Mouse (Mus musculus): ENCODE results near the gene Lrrc8b. TPM values are rescaled to one million over a fixed set of nuclear protein-coding genes. Genes with fewer than 3 reads are reported as not detected.
A peak's percentile ranks its signal among the peaks of the same experiment; 100 is the strongest.

Lrrc8b gene
- polyA plus RNA-seq, 1 experiment from 2014 or later = 7.2 TPM

DNA sequence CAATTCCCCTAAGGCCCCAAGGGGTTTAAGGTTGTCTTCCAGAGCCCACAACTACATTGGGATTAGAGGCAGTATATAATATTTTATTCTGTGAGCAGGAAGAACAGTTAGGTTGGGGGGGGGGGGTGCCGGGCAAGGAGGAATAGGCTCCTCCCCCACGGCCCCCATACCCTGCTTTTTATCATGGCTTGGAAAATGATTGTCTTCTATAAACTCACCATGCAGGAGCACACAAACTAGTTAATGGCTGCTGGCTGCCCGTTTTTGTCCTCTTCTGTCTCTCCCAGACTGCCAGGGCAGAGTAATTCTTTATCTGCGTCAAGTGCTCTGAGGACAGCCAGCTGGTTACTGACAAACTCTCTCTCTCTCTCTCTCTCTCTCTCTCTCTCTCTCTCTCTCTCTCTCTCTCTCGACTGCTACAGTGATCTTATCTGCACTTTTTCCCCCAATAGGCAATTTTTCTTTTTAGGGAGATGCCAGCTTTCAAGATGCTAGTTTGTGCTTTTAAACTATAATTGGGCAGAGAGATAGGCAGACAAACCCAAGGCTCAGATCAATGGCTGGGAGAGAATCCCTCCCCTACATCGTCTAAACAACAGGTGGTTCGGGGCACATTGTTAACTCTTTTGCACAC, 102.5 kb downstream of the Lrrc8b start:
- Histone ChIP-seq H3K36me3 (ENCODE audit: insufficient read depth, low read length) (no peaks in the 10 kb centered on the region), H3K27me3 (ENCODE audit: insufficient read depth, low read length) (no peaks in the 10 kb centered on the region), H3K4me2 (ENCODE audit: low read length) (peak overlapping the region; percentile 96), H3K27ac (no peak overlapping the region), H3K4me3 (replicated peaks; ENCODE audit: low read depth, low read length) (peak overlapping the region; percentile 72), H3K4me1 (replicated peaks; ENCODE audit: insufficient read depth, low read length) (peaks cover 4% of the 10 kb centered on the region; the same call in 1 of the 2 replicates), H3K9ac (ENCODE audit: low read depth, low read length) (no peak overlapping the region), H3K9me3 (replicated peaks; ENCODE audit: low read length) (no peaks in the 10 kb centered on the region)
- no peak for TF ChIP-seq CTCF (IDR thresholded peaks at IDR 0.05; ENCODE audit: low read depth)
- WGBS = 6% methylated on average over 7 of the region's 7 CpGs
- ATAC-seq (replicated peaks; ENCODE audit: low FRiP score, low read depth) (no peak), DNase-seq (ENCODE audit: low spot score) (no peak)

DNA sequence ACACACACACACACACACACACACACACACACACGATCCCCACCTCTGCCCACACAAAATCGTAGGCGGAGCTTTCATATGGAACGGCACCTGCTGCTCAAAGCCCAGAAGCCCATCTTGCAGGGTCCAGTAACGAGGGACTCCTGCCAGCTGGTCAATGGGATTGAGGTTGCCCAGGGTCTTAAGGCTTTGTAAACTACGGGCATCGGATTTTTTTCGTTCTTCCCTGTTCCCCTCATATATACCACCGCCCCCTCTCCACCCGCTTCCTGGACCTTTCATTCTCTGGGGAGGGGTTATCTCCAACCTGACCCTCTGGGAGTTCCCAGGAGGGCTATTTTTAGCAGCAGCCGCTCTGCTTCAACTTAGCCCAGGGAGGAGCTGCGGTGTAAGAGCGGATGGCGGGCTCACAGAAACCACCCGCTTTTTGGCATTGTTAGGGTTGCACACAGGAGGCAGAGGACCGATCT, 103.1 kb downstream of the Lrrc8b start:
- DNase-seq (ENCODE audit: low spot score) (peak; percentile 61), ATAC-seq (replicated peaks; ENCODE audit: low FRiP score, low read depth) (peak; percentile 61)
- peak overlapping the region; percentile 78 for H3K9ac ChIP-seq (ENCODE audit: low read depth, low read length)
- H3K27ac ChIP-seq = peak overlapping the region; percentile 73
- H3K9me3 ChIP-seq (replicated peaks; ENCODE audit: low read length) = no peaks in the 10 kb centered on the region
- peaks cover 4% of the 10 kb centered on the region; the same call in 1 of the 2 replicates for H3K4me1 ChIP-seq (replicated peaks; ENCODE audit: insufficient read depth, low read length)
- H3K4me2 ChIP-seq (ENCODE audit: low read length) = peak overlapping the region; percentile 96
- TF ChIP-seq CTCF (IDR thresholded peaks at IDR 0.05; ENCODE audit: low read depth) = no peak
- no peaks in the 10 kb centered on the region for H3K27me3 ChIP-seq (ENCODE audit: insufficient read depth, low read length)
- H3K36me3 ChIP-seq (ENCODE audit: insufficient read depth, low read length) = no peaks in the 10 kb centered on the region
- peak overlapping the region; percentile 72 for H3K4me3 ChIP-seq (replicated peaks; ENCODE audit: low read depth, low read length)
- WGBS = under 1% methylated on average over 16 of the region's 16 CpGs

GRCm38 (mm10) chr5:105519096-105519975, 103.8 kb downstream of the Lrrc8b start, which contains the start of gene Lrrc8c:
Gene Lrrc8c, plus strand, starts transcription at chr5:105519388.
- TF ChIP-seq CTCF (IDR thresholded peaks at IDR 0.05; ENCODE audit: low read depth) = no peak
- Histone ChIP-seq H3K4me2 (ENCODE audit: low read length) (peak within 1 kb of the TSS; percentile 96), H3K27ac (peak within 1 kb of the TSS; percentile 73), H3K4me1 (replicated peaks; ENCODE audit: insufficient read depth, low read length) (peaks cover 4% of the 10 kb centered on the region; the same call in 1 of the 2 replicates), H3K4me3 (replicated peaks; ENCODE audit: low read depth, low read length) (peak within 1 kb of the TSS; percentile 72), H3K27me3 (ENCODE audit: insufficient read depth, low read length) (no peaks in the 10 kb centered on the region), H3K9ac (ENCODE audit: low read depth, low read length) (peak within 1 kb of the TSS; percentile 78), H3K36me3 (ENCODE audit: insufficient read depth, low read length) (no peaks in the 10 kb centered on the region), H3K9me3 (replicated peaks; ENCODE audit: low read length) (no peaks in the 10 kb centered on the region)
- ATAC-seq (replicated peaks; ENCODE audit: low FRiP score, low read depth) (peak; percentile 90), DNase-seq (ENCODE audit: low spot score) (peak; percentile 85)
- WGBS = under 1% methylated on average over 75 of the region's 93 CpGs

- Histone ChIP-seq H3K4me1 (replicated peaks; ENCODE audit: insufficient read depth, low read length) (peaks cover 4% of the 10 kb centered on the region; the same call in 1 of the 2 replicates), H3K9ac (ENCODE audit: low read depth, low read length) (peak overlapping the region; percentile 78), H3K27me3 (ENCODE audit: insufficient read depth, low read length) (no peaks in the 10 kb centered on the region), H3K4me2 (ENCODE audit: low read length) (peak overlapping the region; percentile 96), H3K4me3 (replicated peaks; ENCODE audit: low read depth, low read length) (peak overlapping the region; percentile 72), H3K9me3 (replicated peaks; ENCODE audit: low read length) (no peaks in the 10 kb centered on the region), H3K27ac (peak overlapping the region; percentile 73; the same call in 1 of the 2 replicates), H3K36me3 (ENCODE audit: insufficient read depth, low read length) (no peaks in the 10 kb centered on the region)
- no peak for ATAC-seq (replicated peaks; ENCODE audit: low FRiP score, low read depth)
- WGBS = 9% methylated on average over 5 of the region's 5 CpGs
- no peak for TF ChIP-seq CTCF (IDR thresholded peaks at IDR 0.05; ENCODE audit: low read depth)
- no peak for DNase-seq (ENCODE audit: low spot score)
Observed at GRCm38 (mm10) chr5:105519976-105520300, 104.4 kb downstream of the Lrrc8b start.

DNA sequence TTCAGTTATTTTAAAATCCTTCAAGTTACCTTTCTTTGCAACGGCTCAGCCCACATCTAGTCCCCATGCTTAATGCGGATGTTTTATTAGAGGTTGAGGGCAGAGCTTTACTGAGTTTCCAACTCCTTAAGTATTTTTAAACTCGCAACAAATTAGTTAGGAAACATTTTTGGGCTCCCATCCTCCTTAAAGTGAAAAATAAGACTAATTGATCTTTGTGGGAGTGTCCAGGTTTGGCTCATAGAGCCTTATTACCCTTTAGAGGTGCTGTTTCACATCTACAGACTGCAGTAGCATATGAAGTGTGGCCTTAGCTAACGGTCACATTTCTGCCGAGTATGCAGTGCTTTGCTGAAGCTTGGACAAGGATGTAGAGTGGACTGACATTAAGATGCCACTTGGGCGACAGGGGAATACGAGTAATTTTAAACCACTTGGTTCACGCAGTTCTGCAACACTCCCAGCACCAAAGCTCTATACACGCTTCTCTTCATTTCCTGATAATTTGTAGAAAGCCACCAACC, 104.9 kb downstream of the Lrrc8b start:
- Histone ChIP-seq H3K36me3 (ENCODE audit: insufficient read depth, low read length) (no peaks in the 10 kb centered on the region), H3K9me3 (replicated peaks; ENCODE audit: low read length) (no peaks in the 10 kb centered on the region), H3K4me2 (ENCODE audit: low read length) (peak overlapping the region; percentile 96), H3K27ac (no peak overlapping the region), H3K4me3 (replicated peaks; ENCODE audit: low read depth, low read length) (peak overlapping the region; percentile 72), H3K9ac (ENCODE audit: low read depth, low read length) (no peak overlapping the region; the same call in 1 of the 2 replicates), H3K27me3 (ENCODE audit: insufficient read depth, low read length) (no peaks in the 10 kb centered on the region), H3K4me1 (replicated peaks; ENCODE audit: insufficient read depth, low read length) (peaks cover 4% of the 10 kb centered on the region; the same call in 1 of the 2 replicates)
- DNase-seq (ENCODE audit: low spot score) (no peak), ATAC-seq (replicated peaks; ENCODE audit: low FRiP score, low read depth) (no peak)
- no peak for TF ChIP-seq CTCF (IDR thresholded peaks at IDR 0.05; ENCODE audit: low read depth)
- 49% methylated on average over 9 of the region's 9 CpGs for WGBS

DNA sequence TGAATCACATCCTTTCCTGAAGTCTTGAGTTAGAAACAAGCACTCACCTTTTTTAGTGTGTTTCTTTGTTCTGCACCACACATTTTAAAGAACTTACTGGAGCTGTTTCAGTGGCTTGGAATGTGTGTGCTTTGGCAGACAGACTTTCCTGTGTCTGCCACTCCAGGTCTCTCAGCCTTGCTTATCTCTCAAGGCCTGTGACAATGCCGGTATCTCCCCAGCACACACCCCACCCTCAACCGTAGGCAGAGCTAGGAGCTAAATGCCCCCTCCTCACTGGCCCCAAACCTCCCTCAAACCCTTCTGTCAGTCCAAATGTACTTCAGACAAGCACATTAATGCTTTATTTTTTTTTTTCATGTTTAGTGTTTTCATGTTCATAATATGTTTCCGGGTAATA, 107.9 kb downstream of the Lrrc8b start:
- DNase-seq (ENCODE audit: low spot score) = no peak
- H3K4me3 ChIP-seq (replicated peaks; ENCODE audit: low read depth, low read length) = no peak overlapping the region
- ATAC-seq (replicated peaks; ENCODE audit: low FRiP score, low read depth) = no peak

More for the DNA sequence above, 107.9 kb downstream of the Lrrc8b start:
- Histone ChIP-seq H3K9me3 (replicated peaks; ENCODE audit: low read length) (no peaks in the 10 kb centered on the region), H3K27me3 (ENCODE audit: insufficient read depth, low read length) (no peaks in the 10 kb centered on the region), H3K36me3 (ENCODE audit: insufficient read depth, low read length) (no peaks in the 10 kb centered on the region), H3K4me1 (replicated peaks; ENCODE audit: insufficient read depth, low read length) (peaks cover 6% of the 10 kb centered on the region; the same call in 1 of the 2 replicates), H3K4me2 (ENCODE audit: low read length) (0 out of 2 replicates have a peak overlapping the region, but pooled peaks have one; percentile 11), H3K27ac (no peak overlapping the region), H3K9ac (ENCODE audit: low read depth, low read length) (no peak overlapping the region)
- WGBS = 67% methylated on average over 3 of the region's 3 CpGs
- TF ChIP-seq CTCF (IDR thresholded peaks at IDR 0.05; ENCODE audit: low read depth) = no peak
